Mouse (Mus musculus): ENCODE measurements around the gene Gm20683.
A peak's percentile ranks its signal among the peaks of the same experiment; 100 is the strongest.
"Not testable (repeated sequence)": the region's sequence is repeated elsewhere in the genome, so short reads cannot be mapped to it uniquely, and the experiment has no call there.

The Gm20683 gene

DNA sequence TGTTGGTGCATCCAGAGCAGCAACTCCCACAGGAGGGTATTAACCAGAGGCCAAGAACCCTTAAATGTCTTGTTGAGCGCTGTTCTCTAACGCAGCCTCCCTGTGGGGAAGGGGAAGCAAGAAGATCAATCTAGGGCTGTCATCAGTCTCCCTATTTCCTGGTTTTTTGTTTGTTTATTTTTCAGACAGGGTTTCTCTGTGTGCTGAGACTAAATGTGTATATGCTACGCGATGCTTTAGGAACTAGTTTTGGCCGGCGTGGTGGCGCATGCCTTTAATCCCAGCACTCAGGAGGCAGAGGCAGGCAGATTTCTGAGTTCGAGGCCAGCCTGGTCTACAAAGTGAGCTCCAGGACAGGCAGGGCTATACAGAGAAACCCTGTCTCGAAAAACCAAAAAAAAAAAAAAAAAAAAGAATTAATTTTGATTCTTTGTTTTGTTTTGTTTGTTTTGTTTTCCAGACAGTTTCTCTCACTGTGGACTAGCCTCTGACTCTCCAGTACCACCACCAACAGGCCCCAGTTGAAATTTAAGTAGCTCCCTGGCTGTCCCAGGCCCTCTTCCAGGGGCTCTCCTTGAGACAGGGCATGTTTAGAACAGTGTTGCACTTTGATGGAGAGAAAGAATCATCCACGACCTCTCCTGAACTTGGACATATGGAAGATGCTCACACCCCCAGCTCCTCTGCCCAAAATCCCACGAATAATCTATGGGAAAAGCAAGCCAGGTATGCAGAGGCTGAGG lies 32.0 kb upstream of the Gm20683 start:
- no peak for DNase-seq

DNA sequence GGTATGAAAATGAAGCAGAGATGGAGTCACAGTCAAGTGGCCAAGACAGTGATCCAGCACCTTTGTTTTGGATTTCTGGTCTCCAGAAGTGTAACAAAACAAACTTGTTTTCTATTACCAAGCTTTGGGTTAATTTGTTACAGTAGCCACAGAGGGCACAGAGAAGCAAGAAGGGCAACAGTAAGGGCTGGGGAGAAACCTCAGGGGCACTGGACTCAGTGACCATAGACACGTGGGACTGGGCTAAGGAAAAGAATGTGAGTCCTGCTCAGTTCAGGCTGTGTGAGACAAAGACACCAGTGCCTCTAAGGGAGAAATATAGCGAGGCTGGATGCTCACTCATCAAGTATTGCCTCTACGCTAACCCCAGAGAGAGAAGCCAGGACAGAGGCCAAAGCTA lies 31.1 kb upstream of the Gm20683 start:
- DNase-seq = no peak

DNA sequence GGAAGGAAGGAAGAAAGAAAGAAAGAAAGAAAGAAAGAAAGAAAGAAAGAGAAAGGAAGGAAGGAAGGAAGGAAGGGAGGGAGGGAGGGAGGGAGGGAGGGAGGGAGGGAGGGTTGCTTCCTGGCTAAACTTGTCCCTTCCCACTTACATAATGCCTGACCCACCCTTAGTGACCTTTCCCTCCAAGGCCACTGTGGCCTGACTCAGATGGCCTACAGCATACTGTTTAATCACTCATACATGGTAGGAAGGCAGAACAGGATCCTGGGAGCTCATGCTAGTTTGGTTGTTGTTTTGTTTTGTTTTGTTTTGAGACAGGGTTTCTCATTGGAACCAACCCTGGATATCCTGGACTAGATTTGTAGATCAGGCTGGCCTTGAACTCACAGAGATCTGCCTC lies 30.0 kb upstream of the Gm20683 start:
- not testable (repeated sequence) for DNase-seq

- DNase-seq = no peak
Measured at GRCm38 (mm10) chr17:25869954-25870353, 28.4 kb upstream of the Gm20683 start.

GRCm38 (mm10) chr17:25869498-25869897 lies 27.9 kb upstream of the Gm20683 start:
- no peak for DNase-seq

DNA sequence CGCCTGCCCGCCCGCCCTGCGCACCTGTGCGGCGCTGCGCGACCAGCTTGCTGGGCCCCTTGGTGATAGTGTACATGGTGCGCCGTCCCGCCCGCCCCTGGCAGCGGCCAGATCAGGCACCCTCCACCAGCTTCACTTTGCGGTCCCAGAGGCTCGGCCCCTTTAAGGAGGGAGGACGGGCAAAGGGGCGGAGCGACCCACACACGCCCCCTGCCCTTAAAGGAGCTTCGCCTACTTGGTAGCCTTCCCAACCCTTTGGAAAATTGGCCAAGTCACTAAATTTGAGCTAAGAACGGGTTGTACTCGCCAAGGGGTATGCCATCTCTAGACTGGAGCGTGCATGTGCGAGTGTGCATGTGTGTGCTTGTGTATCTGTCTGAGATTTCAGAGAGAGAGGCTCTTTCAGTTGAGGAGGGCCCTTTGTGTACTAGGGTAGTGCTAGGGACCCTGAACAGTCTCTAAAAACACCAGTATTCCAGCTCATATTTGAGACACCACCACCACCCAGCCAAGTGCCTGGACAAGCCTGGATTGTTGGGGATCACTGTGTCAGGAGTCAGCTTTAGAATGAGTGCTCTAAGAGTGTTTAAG lies 27.1 kb upstream of the Gm20683 start, which contains the start of gene Mcrip2:
Mcrip2 (minus strand) TSS at position 164 of the 591 bp plus-strand sequence.
- DNase-seq = peak; percentile 75 to 78

DNA sequence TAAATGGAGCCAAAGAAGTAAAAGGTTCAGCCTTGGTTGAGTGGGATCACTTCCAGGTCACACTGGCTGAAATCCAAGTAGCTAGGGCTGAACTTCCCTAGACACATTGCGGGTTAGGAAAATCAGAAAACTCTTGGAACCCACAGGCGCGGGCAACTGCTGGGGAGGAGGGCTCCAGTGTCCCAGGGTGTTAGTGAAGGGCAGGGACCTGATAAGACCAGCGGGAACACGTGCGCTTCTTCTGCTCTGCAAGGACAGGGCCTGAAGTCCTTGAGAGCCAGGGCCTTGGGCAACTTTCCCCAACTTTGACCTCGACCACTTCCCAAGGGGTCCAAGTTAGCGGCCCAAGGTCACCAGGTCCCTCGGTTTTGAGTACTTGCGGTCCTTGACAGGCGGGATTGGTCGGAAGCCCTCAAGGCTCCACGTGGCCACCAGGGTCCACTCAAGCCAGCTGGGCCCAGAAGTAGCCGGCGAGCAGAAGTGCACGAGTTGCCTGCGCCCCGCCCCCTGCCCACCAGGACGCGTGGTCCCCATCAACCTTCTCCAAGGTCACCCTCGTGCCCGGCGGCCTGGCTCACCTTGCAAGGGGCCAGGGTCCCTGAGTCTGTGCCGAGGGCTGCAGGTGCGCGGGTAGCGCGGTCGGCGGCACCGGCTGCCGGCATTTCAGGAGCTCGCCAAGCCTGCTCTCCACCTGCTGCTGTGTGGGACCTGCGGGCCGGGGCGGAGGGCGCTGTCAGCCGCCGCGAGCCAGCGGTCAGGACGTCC lies 26.5 kb upstream of the Gm20683 start:
- peak in 1 of 2 experiments; percentile 56 for DNase-seq

DNA sequence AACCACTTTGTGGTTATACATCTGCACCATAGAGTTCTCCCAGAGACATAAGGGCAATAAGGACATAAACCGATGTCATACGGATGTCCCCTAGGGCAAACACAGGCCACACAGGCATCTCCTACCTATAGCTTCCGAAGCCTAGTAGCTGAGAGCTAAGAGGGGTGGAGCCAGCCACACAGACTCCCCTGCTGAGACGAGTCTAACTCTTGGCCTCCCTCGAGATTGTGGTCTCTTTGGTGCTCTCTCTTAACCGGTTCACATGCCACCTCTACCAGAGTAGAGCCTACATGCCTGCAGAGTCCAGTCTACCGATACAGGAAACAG lies 25.9 kb upstream of the Gm20683 start:
- no peak for DNase-seq

DNA sequence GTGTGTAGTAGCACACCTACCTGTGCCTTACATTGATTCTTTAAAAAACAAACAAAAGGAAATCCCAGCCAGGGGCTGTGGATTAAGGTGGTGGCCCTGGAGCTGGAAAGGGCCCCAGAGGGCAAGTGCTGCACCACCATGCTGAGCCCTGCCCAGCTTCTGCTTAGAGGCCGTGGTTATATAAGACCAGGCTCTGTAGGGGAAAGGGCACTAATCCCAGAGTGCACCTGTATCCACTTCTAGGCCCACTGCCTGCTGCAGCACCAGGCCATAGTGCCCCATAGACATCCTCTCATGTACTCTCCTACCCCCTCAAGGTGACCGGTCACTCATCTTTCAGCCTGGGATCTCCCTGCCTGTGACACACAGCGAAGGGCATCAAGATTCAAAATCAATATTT lies 24.6 kb upstream of the Gm20683 start:
- DNase-seq = no peak

GRCm38 (mm10) chr17:25865288-25865687 lies 23.7 kb upstream of the Gm20683 start:
- DNase-seq = no peak

DNA sequence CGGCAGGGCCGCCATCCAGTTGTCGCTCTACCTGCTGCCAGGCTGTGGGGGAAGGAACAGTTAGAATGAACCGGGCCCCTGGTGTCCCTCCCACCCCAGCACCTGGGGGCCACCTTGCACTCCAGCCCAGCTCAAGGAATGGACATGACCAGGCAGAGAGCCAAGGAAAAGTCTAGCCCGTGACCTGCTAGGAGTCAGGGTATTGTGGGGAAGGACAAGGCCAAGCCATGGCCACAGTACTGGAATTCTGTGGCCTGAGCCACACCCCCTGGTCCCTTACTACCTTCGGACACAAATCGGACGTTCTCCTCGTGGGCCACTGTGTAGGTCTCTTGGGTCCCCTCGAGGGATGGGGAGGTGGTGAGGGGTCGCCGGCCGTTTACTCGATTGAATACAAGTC lies 22.7 kb upstream of the Gm20683 start:
- no peak for DNase-seq

- DNase-seq = no peak
Measured at GRCm38 (mm10) chr17:25863681-25864080, 22.1 kb upstream of the Gm20683 start.

DNA sequence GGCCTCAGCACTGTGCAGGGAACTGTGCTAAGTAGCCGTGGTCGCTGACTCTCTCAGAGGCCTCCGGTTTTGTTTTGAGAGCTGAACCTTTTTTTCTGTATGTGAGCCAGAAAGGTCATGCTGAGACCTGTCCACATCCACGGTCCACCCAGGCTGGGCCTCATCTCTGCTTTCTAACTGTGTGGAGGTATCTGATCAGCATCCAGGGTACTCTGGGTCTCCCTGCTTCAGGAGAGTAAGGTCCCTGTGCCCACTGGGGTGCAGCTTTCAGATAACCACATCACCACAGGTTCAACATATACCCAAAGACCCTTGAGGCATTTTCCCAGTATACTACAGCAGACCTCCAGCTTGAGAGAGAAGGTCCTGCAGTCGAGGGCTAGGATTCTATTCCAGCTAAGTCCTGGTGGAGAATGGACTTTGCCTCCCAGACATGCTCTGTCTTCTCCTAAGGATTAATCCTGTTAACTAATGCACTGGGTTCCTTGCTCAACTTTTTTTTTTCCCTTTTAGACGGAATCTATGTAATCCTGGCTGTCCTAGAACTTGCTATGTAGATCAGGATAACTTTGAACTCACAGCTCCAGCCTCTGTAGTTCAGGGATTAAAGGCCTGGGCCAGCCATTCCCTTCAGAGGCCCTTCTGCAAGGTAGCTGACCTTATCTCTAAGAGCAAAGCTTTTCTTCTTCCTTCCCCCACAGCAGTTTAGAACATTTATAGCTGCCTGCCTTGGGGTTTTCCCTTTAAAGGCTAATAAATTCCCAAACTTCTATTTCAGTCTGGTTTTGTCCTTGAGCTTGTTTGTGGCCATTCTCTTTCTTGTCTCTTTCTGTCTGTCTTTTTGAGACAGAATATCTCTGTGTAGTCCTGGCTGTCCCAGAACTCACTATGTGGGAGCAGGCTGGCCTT lies 20.4 kb upstream of the Gm20683 start:
- no peak for DNase-seq

GRCm38 (mm10) chr17:25860832-25861703 lies 19.5 kb upstream of the Gm20683 start, which contains the start of gene Wdr90:
Wdr90 (minus strand) TSS chr17:25861501.
- DNase-seq = peak; percentile 88 to 89

GRCm38 (mm10) chr17:25860229-25860628 lies 18.7 kb upstream of the Gm20683 start:
- DNase-seq = no peak

DNA sequence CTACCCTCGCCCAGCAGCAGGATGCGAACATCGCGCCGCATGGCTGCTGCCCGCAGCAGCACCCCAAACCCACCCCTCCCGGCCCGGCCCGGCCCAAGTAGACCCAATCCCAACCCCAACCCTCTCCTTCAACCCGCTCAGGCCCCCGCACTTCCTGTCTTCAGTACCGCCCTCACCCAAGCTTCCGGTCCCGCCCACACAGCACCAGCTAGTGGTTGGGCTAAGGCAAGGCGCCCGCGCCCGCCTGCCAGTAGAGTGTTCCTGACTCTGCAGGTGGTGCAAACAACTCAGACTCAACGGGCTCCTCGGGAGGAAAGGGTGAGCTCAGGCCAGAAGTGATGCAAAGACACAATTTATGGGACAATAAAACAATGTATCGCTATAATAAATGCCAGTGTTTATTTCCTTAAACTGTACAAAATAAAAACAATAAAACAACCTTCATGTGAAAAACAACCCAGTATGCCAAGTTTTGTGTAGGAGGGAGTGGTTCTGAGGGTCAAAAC lies 2.9 kb upstream of the Gm20683 start, which contains the start of gene Rhot2:
Rhot2 (minus strand) TSS at position 456 of the 506 bp plus-strand sequence.
- DNase-seq = peak; percentile 92 to 94

- peak in 1 of 2 experiments; percentile 55 for DNase-seq
Measured at GRCm38 (mm10) chr17:25843636-25844395, 2.3 kb upstream of the Gm20683 start.

DNA sequence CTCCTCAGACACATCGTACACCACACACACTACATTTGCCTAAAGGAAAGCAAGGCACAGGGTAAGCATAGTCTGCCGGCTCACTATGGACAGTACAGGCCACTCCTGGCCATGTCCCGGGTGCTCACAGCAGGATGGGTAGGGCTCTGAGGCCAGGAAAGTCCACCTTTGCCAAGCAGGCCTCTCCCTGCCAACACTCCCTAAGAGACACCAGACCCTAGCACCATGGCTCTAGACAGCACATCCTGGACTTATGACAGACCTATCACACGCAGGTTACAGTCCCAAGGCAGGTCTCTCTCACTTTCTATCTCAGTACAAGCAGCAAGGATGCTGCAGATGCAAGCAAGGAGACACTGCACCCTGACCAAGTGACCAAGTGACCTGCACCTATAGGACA lies 1.6 kb upstream of the Gm20683 start:
- DNase-seq = no peak

GRCm38 (mm10) chr17:25842509-25842908 lies 946 bp upstream of the Gm20683 start:
- no peak for DNase-seq

GRCm38 (mm10) chr17:25840519-25840918 lies 1.0 kb downstream of the Gm20683 start:
- no peak for DNase-seq

Data from cerebellum, postnatal 36 days (tissue).